Mouse (Mus musculus) embryonic fibroblast, embryonic 13.5 days (primary cell): ENCODE results near the gene Fam228b.

ENCODE experiments used
- CTCF ChIP-seq: IDR thresholded peaks from 2 replicates; pipeline ENCODE4 v1.5.1; 2011; ENCODE audit warnings: mild to moderate bottlenecking, control low read depth, low read length, moderate library complexity, borderline replicate concordance; ENCODE audit not compliant: insufficient read depth
- POLR2A ChIP-seq: IDR thresholded peaks from 2 replicates; pipeline ENCODE4 v1.6.1; 2011; ENCODE audit warnings: low read depth, mild to moderate bottlenecking, control low read depth, low read length, moderate library complexity

DNA sequence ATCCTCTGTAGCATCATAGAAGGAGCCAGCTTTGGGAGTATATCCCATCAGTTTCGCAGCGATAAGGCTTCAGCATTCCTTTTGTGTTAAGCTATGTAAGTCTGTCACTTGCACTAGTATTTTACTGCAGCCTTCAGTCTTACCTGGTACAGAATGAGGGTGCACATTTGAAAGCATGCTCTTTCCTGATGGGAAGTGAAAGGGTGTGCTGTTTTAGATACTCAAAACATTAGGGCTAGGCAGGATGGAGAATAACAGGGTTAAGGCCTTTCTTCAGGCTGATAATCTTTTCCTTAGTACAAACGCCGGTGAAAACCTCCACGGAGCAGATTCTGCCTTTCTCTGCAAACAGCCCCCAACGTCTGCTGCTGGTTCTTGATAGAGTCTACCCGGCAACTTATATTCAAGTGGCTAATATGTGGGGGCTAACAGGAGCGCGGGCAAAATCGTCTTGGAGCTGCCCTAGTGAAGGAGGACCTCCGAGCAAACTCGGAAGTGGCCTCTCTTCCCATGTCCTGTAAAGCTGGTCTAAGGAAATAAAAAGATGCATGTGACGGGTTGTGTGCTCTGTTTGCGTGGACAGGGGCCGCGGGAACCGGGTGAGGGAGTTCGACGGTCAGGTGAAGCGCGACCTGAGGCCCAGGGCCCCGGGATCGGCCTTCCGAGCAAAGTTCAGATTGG is 47.8 kb upstream of the Fam228b start:
- no peak for TF ChIP-seq POLR2A
- no peak for TF ChIP-seq CTCF
